Mouse (Mus musculus) right cerebral cortex, postnatal 10 days (tissue): ENCODE results near the gene Prl7b1.

ENCODE experiments used
- DNase-seq, 2 experiments: peaks; one replicate each; pipeline ENCODE4 v3.0.0; 2021; ENCODE audit warnings: low spot score in 2 of 2

Prl7b1 gene

DNA sequence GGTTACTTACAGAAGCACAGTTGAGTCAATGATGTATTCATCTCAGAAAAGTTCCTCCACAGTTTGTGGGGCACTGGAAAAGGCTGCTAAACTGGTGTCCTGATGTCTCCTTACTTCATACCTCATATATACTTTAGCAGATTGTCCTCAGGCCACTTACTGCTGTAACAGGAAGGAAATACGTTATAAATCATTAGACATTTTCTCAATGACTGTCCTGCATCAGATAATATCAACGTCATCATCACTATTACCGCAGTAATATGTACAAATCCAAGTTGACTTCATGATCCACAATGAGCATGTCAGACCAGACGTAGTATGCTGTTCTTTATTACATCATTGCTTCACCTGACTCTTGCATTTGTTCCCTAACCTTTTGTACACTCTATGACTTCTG, at the start of gene Prl7b1:
TSS of gene Prl7b1 (minus strand) at position 101 of the 400 bp plus-strand sequence.
- DNase-seq = no peak

DNA sequence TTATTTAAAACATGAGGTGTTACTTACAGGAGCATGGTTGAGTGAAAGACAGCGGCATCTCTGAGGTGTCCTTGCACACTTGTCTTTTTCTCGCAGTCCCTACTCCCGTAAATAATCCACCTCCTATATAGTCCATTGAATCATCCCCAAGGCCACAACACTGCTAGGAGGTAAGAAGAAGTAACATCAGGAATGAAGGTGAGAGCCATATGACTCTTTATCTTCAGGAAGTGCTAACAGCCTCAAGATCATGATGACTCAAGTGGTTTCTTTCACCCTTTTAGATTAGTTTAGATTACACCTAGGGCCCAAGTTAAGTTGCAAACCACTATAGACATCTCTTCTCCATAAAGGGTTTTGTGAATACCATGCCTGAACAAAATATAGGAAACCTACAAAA, 32.0 kb upstream of the Prl7b1 start, which contains the start of gene Prl7a1:
TSS of gene Prl7a1 (minus strand) at position 101 of the 400 bp plus-strand sequence.
- DNase-seq = no peak

DNA sequence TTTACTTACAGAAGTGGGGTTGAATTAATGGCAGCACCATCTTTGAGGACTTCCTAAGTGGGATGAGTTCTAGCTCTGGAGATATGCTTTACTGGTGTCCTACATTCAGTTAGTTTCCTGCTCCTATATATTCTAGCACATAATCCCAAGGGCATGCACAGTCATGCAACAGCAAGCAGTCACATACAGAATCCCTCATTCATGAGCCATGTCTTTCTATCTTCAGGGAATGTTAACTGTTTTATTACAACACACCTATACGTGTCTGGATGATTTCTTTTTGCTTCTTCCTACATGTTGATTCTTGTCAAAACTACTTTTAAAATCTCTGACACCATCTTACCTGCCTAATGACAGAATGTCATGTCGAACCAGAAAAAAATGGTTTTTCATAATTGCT, 28.3 kb downstream of the Prl7b1 start, which contains the start of gene Prl8a1:
TSS of gene Prl8a1 (minus strand) at position 101 of the 400 bp plus-strand sequence.
- DNase-seq = no peak

DNA sequence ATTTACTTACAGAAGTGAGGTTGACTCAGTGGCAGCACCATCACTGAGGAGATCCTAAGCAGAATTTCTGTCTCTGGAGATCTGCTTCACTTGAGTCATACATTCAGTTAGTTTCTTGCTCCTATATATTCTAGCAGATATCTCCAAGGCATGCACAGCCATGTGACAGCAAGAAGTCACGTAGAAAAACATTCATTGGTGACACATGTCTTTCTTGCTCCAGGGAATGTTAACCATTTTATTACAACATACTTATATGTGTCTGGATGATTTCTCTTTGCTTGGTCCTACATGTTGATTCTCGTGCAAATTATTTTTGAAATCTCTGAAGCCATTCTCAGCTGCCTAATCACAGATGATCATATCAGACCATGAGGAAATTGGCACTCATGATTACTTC, 45.9 kb downstream of the Prl7b1 start, which contains the start of gene Prl8a9:
TSS of gene Prl8a9 (minus strand) at position 101 of the 400 bp plus-strand sequence.
- DNase-seq = no peak

DNA sequence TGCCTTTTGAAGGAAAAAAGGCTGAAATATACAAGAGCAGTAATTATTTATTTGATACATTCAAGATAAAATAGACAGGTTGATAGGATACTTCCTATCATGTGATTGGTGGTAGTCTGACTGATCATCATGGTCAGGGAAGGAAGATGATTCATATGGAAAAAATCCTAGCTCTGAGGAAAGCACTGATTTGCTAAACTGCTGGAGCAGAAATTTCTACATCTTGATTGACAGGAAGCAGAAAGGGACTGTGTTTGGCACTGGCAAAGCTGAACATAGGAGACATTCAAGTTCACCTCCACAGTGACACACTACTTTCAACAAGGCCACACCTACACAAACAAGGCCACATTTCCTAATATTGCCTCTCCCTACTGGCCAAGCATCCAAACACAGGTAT, 57.0 kb downstream of the Prl7b1 start:
- DNase-seq = no peak
